Mouse (Mus musculus): ENCODE results near the gene Gpr143. TPM values are rescaled to one million over a fixed set of nuclear protein-coding genes. Genes with fewer than 3 reads are reported as not detected.

Gene Gpr143
- polyA plus RNA-seq, 2 experiments, result 0.02 TPM; not detected in 1

- DNase-seq (ENCODE audit: low read depth in 3 of 3, low spot score in 3 of 3) (no peak), ATAC-seq (ENCODE audit: insufficient read depth) (no peak)
- no peaks in the 10 kb centered on the region for H3K9me3 ChIP-seq (ENCODE audit: control insufficient read depth, low read length)
- no peaks in the 10 kb centered on the region for H3K4me1 ChIP-seq (replicated peaks; ENCODE audit: control insufficient read depth in 2 of 2, insufficient read depth in 2 of 2, low read length in 1 of 2)
- no peak overlapping the region for H3K4me2 ChIP-seq (ENCODE audit: low read depth)
- TF ChIP-seq EP300 (IDR thresholded peaks at IDR 0.05; ENCODE audit: low read depth) (no peak), CTCF (IDR thresholded peaks at IDR 0.05; ENCODE audit: low read depth) (no peak)
- no peak overlapping the region for H3K4me3 ChIP-seq (ENCODE audit: insufficient read depth in 1 of 2, low read depth in 2 of 2, low read length in 2 of 2)
- no peak overlapping the region for H3K27ac ChIP-seq
- WGBS (ENCODE audit: insufficient replicate concordance), result 57% methylated on average over 3 of the region's 3 CpGs
- H3K9ac ChIP-seq (replicated peaks), result no peak overlapping the region
- no peaks in the 10 kb centered on the region for H3K36me3 ChIP-seq (replicated peaks; ENCODE audit: control insufficient read depth, insufficient read depth, low read depth)
- H3K27me3 ChIP-seq (ENCODE audit: control insufficient read depth, insufficient read depth, low read length), result no peaks in the 10 kb centered on the region
These were observed 73.5 kb downstream of the Gpr143 start for GRCm38 (mm10) chrX:152855076-152855772.

Other genes starting within 250 kb of the Gpr143 start
- not detected in 2 replicates for gene Cldn34a, start 218.6 kb upstream of the Gpr143 start, polyA plus RNA-seq (2012; rRNA removed)
- not detected in 2 replicates for gene Cldn34a, start 218.6 kb upstream of the Gpr143 start, polyA plus RNA-seq (2014; fragmentation: Nextera tagmentation; extraction: Ambion mirVana)
- gene Shroom2, start 12.5 kb upstream of the Gpr143 start, polyA plus RNA-seq (2012; rRNA removed), result 0.76 and 0.97 TPM in 2 replicates
- 1.1 TPM in 2 replicates for gene Shroom2, start 12.5 kb upstream of the Gpr143 start, polyA plus RNA-seq (2014; fragmentation: Nextera tagmentation; extraction: Ambion mirVana)
- 0.12 and 0.17 TPM in 2 replicates for gene Usp51, start 224.5 kb downstream of the Gpr143 start, polyA plus RNA-seq (2012; rRNA removed)
- gene Usp51, start 224.5 kb downstream of the Gpr143 start, polyA plus RNA-seq (2014; fragmentation: Nextera tagmentation; extraction: Ambion mirVana), result 0.14 and 0.46 TPM in 2 replicates